Mouse (Mus musculus) midbrain, embryonic 15.5 days (tissue): ENCODE results near the gene Mucl1. TPM values are rescaled to one million over a fixed set of nuclear protein-coding genes. Genes with fewer than 3 reads are reported as not detected.
"Not testable (repeated sequence)": the region's sequence is repeated elsewhere in the genome, so short reads cannot be mapped to it uniquely, and the experiment has no call there.

ENCODE experiments used
- ATAC-seq: fragments of 200-750 bp; cut with Nextera tagmentation; replicated peaks from 2 replicates; pipeline ENCODE4 v1.8.0; 2017; ENCODE audit warnings: moderate TSS enrichment
- H3K27ac ChIP-seq: fragments of 300-500 bp; sonication (generic); 2 replicates; pipeline ENCODE4 v1.5.1; 2015; ENCODE audit warnings: mild to moderate bottlenecking, inconsistent platforms
- H3K27me3 ChIP-seq: fragments of 300-500 bp; sonication (generic); replicated peaks from 2 replicates; pipeline ENCODE4 v1.6.1; 2015; ENCODE audit warnings: inconsistent platforms
- H3K36me3 ChIP-seq: fragments of 300-500 bp; sonication (generic); replicated peaks from 2 replicates; pipeline ENCODE4 v1.6.1; 2015; ENCODE audit warnings: inconsistent platforms
- H3K4me1 ChIP-seq: fragments of 300-500 bp; sonication (generic); 2 replicates; pipeline ENCODE4 v1.6.1; 2015; ENCODE audit warnings: inconsistent platforms
- H3K4me2 ChIP-seq: fragments of 300-500 bp; sonication (generic); 2 replicates; pipeline ENCODE4 v1.6.1; 2015; ENCODE audit warnings: inconsistent platforms, mild to moderate bottlenecking, moderate library complexity
- H3K4me3 ChIP-seq: fragments of 300-500 bp; sonication (generic); 2 replicates; pipeline ENCODE4 v1.5.1; 2015; ENCODE audit warnings: mild to moderate bottlenecking, inconsistent platforms
- H3K9ac ChIP-seq: fragments of 300-500 bp; sonication (generic); 2 replicates; pipeline ENCODE4 v1.6.1; 2015; ENCODE audit warnings: mild to moderate bottlenecking, inconsistent platforms
- H3K9me3 ChIP-seq: fragments of 300-500 bp; sonication (generic); 2 replicates; pipeline ENCODE4 v1.6.1; 2016; ENCODE audit warnings: inconsistent platforms
- WGBS: fragments of 180-500 bp; shearing (Covaris S2); methylation state at CpG from one replicate; pipeline ENCODE4 v1.1.7; 2015; ENCODE audit warnings: mixed read lengths; 5-methylcytosine and 5-hydroxymethylcytosine counted together
- polyA plus RNA-seq: library from polyadenylated mRNA; unstranded; fragments of >200 nt; fragmentation: Nextera tagmentation; extraction: Ambion mirVana; gene quantifications from 2 replicates; pipeline ENCODE4 v1.2.1, GENCODE M21; 2015

Mucl1 gene
- not detected in 2 replicates for polyA plus RNA-seq

GRCm38 (mm10) chr15:103755369-103755768, at the start of gene Mucl1:
Gene Mucl1, minus strand, starts transcription at chr15:103755469.
- H3K4me3 ChIP-seq, result no peak within 1 kb of the TSS
- 89% methylated on average over 2 of the region's 2 CpGs for WGBS
- no peaks in the 10 kb centered on the region for H3K9me3 ChIP-seq
- no peaks in the 10 kb centered on the region for H3K27me3 ChIP-seq
- no peak for ATAC-seq
- H3K9ac ChIP-seq, result no peak within 1 kb of the TSS
- H3K4me2 ChIP-seq, result no peak within 1 kb of the TSS
- H3K27ac ChIP-seq, result no peak within 1 kb of the TSS
- H3K4me1 ChIP-seq, result no peaks in the 10 kb centered on the region
- H3K36me3 ChIP-seq, result no peaks in the 10 kb centered on the region

DNA sequence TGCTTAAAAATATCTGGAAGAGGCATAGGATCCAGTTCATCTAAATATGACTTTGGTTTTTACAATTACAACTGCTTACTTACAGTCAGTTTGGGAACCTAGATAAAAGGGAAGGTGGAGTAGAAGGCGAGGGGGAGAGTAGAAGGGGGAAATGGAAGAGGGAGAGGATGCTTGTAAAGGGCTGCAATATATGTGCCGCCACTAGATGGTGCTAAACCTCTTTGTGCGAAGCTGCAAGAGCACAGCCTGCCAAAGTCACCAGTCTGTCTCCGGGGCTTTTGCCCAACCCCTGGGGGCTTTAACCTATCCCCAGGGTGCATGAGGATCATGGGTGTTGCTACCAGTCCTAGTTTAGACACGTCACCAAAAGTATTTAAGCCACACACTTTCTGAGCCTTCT, 11.6 kb upstream of the Mucl1 start:
- WGBS, result 7% methylated on average over 5 of the region's 5 CpGs
- not testable (repeated sequence) for H3K27ac ChIP-seq, H3K4me3 ChIP-seq, H3K4me1 ChIP-seq, H3K9ac ChIP-seq, H3K4me2 ChIP-seq, H3K27me3 ChIP-seq, ATAC-seq, H3K9me3 ChIP-seq, H3K36me3 ChIP-seq

- not testable (repeated sequence) for H3K9me3 ChIP-seq, H3K27me3 ChIP-seq, H3K36me3 ChIP-seq, H3K9ac ChIP-seq, H3K4me1 ChIP-seq, ATAC-seq, H3K4me2 ChIP-seq, H3K4me3 ChIP-seq, H3K27ac ChIP-seq
- WGBS, result 93% methylated on average over 5 of the region's 5 CpGs
These were observed 38.4 kb downstream of the Mucl1 start for GRCm38 (mm10) chr15:103716861-103717260.

Other genes starting within 250 kb of the Mucl1 start
- gene Ppp1r1a, start 217.5 kb downstream of the Mucl1 start, polyA plus RNA-seq, result 135 and 139 TPM in 2 replicates
- gene Glycam1, start 190.4 kb downstream of the Mucl1 start, polyA plus RNA-seq, result not detected in 2 replicates
- gene Mucl2, start 143.8 kb upstream of the Mucl1 start, polyA plus RNA-seq, result not detected in 2 replicates